Mouse (Mus musculus) E14TG2a.4 (cell line): ENCODE measurements around the gene Iqcc.

Experiments
- CTCF ChIP-seq: conservative IDR thresholded peaks from 2 replicates; pipeline ENCODE4 v1.5.1; 2014; ENCODE audit warnings: low read length
- NANOG ChIP-seq: IDR thresholded peaks from 2 replicates; pipeline ENCODE4 v1.6.1; 2014; ENCODE audit warnings: borderline replicate concordance, low read length, mixed read lengths
- POU5F1 ChIP-seq: IDR thresholded peaks from 2 replicates; pipeline ENCODE4 v1.6.1; 2014; ENCODE audit warnings: low read length, borderline replicate concordance

DNA sequence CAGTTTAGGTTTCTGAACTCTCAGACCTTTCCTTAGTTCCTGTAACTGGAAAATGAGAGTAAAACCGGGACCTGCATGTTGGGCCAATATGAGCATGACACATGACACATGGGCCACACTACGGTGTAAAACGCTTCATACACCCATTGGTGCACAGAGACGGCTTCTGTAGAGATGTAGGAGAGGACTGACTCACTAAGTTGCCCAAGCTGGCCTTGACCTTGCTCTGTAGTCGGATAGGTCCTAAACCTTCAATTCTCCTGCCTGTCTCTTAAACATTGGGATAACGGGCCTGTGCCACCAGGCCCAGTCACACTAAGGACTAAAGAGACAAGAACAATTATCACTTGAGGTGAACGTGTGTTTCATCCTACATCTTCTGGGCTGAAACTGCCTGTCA lies 50.5 kb downstream of the Iqcc start:
- TF ChIP-seq CTCF (no peak), POU5F1 (no peak), NANOG (no peak)
